Mouse (Mus musculus) 3134 (cell line): ENCODE data around the gene Hist2h2ab.
"Not testable (repeated sequence)": the region's sequence is repeated elsewhere in the genome, so short reads cannot be mapped to it uniquely, and the experiment has no call there.

Experiments used
- DNase-seq: peaks from one replicate; pipeline ENCODE4 v3.0.0-alpha.2; 2011; ENCODE audit warnings: low spot score; ENCODE audit not compliant: insufficient read length; ENCODE audit errors: extremely low read depth

Hist2h2ab gene

DNA sequence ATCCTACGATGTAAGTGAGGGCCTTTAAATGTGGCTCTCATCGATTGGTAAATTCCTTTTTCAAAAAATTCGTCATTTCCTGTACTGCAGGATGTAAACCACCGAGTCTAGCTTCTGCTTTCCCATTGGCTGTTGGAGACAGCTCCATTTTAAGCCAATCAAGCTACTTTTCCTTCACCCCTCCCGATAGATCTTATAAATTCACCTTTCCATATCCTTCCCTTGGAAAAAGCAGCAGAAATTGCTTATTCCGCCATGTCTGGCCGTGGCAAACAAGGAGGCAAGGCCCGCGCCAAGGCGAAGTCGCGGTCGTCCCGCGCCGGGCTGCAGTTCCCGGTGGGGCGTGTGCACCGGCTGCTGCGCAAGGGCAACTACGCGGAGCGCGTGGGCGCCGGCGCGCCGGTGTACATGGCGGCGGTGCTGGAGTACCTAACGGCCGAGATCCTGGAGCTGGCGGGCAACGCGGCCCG is at the start of gene Hist2h2ab, which contains the start of gene Bola1:
Gene Hist2h2ab, plus strand, starts transcription at position 205 of the 470 bp plus-strand sequence.
Gene Bola1, minus strand, starts transcription at position 49 of the 470 bp plus-strand sequence.
- DNase-seq, result peak; percentile 93

GRCm38 (mm10) chr3:96170276-96170675 is 49.4 kb upstream of the Hist2h2ab start:
- no peak for DNase-seq

DNA sequence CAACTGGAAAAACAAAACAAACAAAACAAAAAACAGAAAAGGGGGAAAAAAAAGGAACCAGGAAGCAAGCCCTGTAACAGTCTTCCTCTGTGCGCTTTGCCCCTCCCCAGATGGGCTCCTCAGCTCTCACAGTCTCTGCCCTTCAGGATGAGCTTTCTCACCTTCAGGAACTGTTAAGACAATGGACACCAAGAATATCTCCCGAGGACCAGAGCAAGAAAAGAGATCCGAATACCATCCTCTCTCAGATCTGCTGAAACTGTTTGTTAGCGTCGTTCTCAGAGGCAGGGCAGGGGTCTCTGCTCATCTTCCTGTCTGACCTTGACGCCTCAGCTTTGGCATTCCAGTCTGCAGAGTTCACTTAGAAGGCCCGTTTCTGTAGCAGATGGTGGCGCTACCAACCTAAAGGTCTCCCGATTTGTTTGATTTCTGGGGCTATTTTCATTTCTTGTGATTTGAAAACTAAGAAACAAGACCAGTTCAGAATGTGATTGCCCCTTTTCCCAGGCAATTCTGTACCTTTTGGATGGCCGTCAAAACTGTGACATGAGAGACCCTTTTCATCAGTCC is 48.6 kb upstream of the Hist2h2ab start:
- no peak for DNase-seq

GRCm38 (mm10) chr3:96171583-96172196 is 48.0 kb upstream of the Hist2h2ab start:
- DNase-seq, result no peak

GRCm38 (mm10) chr3:96172197-96173178 is 47.2 kb upstream of the Hist2h2ab start, which contains the start of gene Sf3b4:
TSS of gene Sf3b4 (plus strand) at chr3:96172332.
- peak; percentile 95 for DNase-seq

DNA sequence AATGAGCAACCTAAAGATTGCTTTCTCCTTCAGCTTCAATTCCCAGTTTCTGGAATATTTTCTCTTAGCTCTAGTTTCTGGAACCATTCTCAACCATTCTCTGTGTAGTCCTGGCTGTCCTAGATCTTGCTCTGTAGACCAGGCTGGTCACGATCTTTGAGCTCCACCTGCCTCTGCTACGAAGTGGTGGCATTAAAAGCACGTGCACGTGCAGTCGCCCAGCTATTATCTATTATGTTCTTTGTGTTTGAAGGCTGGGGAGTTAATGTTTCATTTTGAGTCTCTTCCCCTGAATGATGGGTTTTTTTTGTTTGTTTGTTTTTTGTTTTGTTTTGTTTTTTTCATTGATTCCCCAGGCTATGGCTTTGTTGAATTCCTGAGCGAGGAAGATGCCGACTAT is 46.5 kb upstream of the Hist2h2ab start:
- no peak for DNase-seq

GRCm38 (mm10) chr3:96174042-96174441 is 45.6 kb upstream of the Hist2h2ab start:
- DNase-seq, result not testable (repeated sequence)

DNA sequence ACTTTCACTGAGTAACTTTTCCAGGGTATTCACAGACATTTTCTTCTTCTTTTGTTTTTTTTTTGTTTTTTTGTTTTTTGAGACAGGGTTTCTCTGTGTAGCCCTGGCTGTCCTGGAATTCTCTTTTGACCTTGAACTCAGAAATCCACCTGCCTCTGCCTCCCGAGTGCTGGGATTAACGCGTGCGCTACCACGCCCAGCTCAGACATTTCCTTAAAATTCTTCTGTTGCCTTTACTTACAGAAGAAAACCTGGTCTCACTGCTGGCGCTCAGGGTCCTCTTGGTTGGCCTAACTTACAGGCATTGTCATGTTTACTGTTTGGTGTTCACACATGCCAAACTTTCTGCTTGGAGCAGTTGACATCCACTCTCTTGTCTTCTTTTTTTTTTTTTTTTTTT is 44.4 kb upstream of the Hist2h2ab start:
- no peak for DNase-seq

DNA sequence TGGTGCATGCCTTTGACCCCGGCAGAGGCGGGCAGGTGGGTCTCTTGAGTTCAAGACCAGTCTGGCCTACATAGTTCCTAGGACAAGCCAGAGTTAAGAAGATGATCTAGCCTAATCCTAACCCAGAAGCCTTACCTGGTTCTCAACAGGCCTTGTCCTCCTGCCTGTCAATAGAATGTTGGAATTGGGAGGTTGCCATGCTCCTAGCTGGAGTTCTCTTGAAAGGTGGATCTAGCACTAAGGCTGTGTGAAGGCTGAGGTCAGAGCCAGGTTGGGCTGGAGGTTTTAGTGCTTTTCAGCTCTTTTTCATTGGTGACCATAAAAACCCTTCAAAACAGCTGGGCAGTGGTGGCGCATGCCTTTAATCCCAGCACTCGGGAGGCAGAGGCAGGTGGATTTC is 41.2 kb upstream of the Hist2h2ab start:
- DNase-seq, result no peak

DNA sequence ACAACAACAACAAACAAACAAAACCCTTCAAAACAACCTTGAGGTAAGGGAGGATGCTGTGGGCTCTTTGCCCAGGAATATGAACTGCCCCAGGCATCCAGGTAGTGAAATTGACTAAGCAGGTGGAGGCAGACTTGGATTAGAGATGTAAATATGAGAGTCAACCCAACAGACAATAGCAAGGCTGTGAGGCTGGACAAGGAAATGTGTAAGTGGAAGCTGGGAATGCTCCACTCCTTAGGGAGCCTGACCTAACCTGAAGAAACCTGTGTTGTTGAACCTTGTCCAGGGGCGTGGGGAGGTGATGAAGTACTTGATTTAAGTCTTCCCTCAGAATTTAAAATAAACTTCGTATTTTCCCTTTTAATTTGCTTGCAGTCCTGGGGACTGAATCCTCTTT is 40.8 kb upstream of the Hist2h2ab start:
- DNase-seq, result no peak

GRCm38 (mm10) chr3:96179531-96179930 is 40.1 kb upstream of the Hist2h2ab start:
- DNase-seq, result no peak

- DNase-seq, result no peak
Observed at GRCm38 (mm10) chr3:96180727-96181477, 38.8 kb upstream of the Hist2h2ab start, which contains the start of gene Sv2a. TSS of gene Sv2a (plus strand) at chr3:96181151.

DNA sequence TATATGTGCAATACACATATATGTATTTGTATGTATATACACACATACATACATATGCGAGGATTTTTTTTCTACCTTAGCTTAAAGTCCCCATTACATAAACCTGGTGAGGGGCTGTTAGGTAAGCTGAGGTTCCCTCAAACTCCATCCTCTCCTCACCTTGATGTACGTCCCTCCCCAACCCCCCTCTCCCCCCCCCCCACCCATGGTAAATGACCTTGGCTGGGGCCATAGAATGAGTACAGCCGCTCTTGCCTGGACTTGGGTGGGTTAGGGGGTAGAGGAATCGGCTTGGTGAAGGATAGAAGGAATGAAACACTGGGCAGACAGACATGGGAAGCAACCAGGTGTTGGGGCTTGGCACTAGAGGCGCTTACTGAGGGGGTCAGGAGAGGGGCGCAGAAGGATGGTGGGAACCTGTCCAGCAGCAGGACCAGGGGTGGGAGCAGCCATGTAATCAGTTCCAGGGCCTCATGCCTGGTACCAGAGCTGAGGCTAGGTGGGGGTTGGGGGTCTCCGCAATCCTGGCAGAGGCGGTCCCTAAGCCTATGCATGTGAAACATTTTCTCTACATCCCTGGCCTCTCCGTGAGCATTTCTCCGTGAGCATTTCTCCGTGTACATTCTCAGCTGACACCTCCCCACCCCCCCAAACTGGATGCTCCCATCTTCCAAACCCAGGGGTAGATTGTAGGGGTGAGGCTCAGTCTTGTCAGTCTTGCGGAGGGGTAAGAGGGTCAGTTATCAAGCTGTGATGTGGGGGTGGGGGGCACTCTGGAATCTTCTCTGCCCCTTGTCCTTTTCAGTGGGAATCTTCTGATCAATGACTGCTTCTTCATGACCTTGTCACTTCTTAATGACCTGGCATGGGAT is 37.9 kb upstream of the Hist2h2ab start:
- DNase-seq, result no peak

- DNase-seq, result no peak
Observed at GRCm38 (mm10) chr3:96182382-96182776, 37.3 kb upstream of the Hist2h2ab start.

DNA sequence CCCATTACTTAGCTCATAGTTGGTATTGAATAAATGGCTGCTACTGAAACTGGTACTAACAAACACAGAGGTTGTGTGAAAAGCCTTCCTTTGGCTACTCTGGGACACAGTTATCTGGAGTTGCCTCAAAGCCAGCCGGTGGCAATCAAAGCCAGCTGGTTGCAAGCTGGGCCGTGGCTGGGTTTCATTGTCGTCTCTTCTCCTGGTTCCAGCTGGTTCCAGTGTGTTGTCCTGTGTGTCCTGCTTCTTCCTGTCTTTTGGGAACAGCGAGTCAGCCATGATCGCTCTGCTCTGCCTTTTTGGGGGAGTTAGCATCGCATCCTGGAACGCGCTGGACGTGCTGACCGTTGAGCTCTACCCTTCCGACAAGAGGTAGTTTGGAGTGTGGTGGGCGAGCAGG is 26.7 kb upstream of the Hist2h2ab start:
- no peak for DNase-seq

DNA sequence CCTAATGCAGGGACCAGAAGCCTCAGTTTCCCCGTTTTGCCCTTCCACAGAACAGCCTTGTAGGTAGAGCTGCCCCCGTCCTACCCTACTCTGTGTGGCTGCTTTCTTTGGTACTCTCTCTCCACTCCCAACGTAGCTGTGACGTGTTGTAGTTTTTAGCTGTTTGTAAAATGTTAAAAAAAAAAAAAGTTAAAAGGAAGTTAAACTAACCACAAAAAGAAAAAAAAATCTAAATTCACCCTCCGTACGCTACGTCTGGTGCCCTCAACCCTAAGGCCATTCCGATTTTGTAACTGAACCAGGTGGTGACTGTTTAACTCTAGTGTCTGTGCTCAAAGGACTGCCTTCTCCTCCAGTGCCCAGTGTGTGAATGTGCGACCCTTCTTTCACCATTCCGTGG is 24.7 kb upstream of the Hist2h2ab start:
- DNase-seq, result no peak

GRCm38 (mm10) chr3:96195616-96196313 is 23.9 kb upstream of the Hist2h2ab start:
- no peak for DNase-seq

GRCm38 (mm10) chr3:96196437-96197128 is 23.1 kb upstream of the Hist2h2ab start:
- no peak for DNase-seq
